Mouse (Mus musculus): ENCODE results near the gene Amn1. TPM values are rescaled to one million over a fixed set of nuclear protein-coding genes. Genes with fewer than 3 reads are reported as not detected.
"Not testable (repeated sequence)": the region's sequence is repeated elsewhere in the genome, so short reads cannot be mapped to it uniquely, and the experiment has no call there.

Gene Amn1
- 23.3 and 25.5 TPM in 2 replicates for polyA plus RNA-seq (2015; fragmentation: Nextera tagmentation; extraction: Ambion mirVana)

DNA sequence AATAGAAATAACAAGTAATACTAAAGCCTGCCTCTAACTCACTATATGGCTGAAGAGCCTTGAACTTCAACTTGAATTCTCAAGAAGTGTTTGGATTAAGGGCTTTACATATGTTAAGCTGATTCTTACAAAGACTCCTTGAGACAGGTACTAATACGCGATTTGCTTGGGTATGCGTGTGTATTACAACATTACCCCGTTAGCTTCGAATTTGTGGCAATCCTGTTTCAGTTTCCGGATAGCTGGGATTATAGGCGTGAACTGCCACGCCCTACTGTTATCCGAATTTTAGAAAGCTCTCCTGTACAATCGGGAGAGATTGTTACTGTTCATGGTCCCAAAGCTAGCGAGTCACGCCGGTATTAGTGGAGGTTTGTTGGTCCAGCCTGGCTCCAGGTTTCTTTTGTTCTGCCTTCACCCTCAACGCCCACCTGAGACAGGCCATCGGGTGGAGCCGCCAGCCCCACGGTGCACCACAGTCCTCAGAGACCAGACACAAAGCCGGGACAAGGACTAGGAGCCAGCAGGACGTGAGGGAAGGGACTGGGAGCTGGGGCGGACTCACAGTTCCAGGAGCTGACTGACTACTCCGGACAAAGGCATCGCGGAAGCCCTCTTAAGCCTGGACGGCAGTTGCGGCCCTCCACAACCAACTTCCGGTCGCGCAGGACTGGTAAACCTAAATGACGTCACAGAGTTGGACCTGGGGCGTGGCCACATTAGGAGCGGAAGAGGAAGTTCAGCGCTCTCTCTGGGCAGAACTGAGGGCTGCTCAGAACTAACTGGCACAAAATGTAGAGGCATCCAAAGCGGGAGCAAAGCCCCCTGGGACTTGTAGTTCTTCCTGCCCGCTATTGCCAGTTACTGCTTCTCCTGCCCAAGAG lies at the start of gene Amn1:
TSS of gene Amn1 (minus strand) at position 672 of the 884 bp plus-strand sequence.
- peak within 1 kb of the TSS; percentile 72 for H3K4me2 ChIP-seq (replicated peaks)
- H3K9me3 ChIP-seq: no peaks in the 10 kb centered on the region
- peak within 1 kb of the TSS; percentile 85 for H3K4me3 ChIP-seq (replicated peaks)
- WGBS: under 1% methylated on average over 34 of the region's 34 CpGs
- 0 out of 2 replicates have a peak, but pooled peaks cover 5% of the 10 kb centered on the region for H3K4me1 ChIP-seq (replicated peaks)
- no peaks in the 10 kb centered on the region for H3K27me3 ChIP-seq (replicated peaks)
- H3K9ac ChIP-seq: peak within 1 kb of the TSS; percentile 88
- H3K27ac ChIP-seq: peak within 1 kb of the TSS; percentile 94
- peaks cover 3% of the 10 kb centered on the region; the same call in 1 of the 2 replicates for H3K36me3 ChIP-seq
- ATAC-seq: peak; percentile 100

DNA sequence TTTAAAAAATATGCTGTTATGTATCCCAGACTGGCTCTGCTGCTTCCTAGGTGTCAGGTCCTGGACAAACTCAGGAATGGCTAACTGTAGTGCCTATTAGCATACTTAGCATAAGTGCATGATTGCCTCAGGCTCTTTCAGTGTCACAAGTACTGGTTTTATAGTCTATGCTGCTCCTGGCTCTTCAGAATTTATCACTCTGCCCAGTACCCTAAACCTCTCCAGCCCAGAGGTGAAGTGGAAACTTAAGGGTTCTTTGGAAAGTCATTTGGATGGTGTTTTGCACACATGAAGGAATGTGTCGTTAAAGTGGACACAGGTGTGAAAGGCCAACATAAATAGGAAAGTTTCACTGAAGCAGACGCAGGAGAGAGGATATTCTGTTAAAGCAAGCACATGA lies 48.3 kb upstream of the Amn1 start:
- Histone ChIP-seq H3K4me1 (replicated peaks) (no peaks in the 10 kb centered on the region), H3K9ac (no peak overlapping the region), H3K9me3 (no peaks in the 10 kb centered on the region), H3K27me3 (replicated peaks) (no peaks in the 10 kb centered on the region), H3K4me2 (replicated peaks) (no peak overlapping the region), H3K36me3 (no peaks in the 10 kb centered on the region), H3K27ac (no peak overlapping the region), H3K4me3 (replicated peaks) (no peak overlapping the region)
- 74% methylated on average over 2 of the region's 2 CpGs for WGBS
- no peak for ATAC-seq

DNA sequence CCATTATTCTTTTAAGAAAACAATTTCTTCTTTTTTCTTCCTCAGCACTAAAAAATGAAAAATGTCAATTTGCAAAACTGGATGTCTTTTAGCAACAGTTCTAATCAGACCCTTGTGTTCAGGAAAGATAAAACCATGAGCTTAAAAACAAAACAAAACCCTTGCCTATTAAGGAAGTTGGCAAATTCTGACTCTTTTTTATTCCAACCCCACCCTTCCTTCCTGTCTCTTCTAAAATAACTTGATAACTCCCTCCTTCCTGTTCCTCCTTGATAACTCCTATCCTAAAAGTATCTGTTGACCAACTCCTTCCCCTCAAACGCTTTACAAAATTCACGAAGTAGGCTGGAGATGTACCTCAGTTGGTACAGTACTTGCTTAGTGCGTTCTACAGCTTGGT lies 45.4 kb upstream of the Amn1 start:
- no peak overlapping the region for H3K4me2 ChIP-seq (replicated peaks)
- no peak overlapping the region for H3K27ac ChIP-seq

DNA sequence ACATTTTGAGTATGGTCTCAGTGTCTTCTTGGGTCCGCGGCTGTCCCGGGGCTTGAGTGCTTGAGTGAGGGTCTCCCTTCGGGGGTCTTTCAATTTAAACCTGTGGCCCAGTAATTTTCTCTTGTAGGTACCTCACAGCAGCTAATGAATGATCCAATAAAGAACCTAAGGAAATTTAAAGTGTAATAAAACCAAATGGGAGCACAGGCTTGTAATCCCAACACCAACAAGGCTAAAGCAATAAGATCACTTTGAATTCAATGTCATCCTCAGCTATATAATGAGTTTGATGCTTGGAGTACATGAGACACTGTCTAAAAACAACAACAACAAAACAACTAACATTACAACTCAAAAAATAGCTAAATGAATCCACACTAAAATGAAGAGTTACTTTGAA lies 36.2 kb upstream of the Amn1 start:
- Histone ChIP-seq H3K27ac (no peak overlapping the region), H3K4me2 (replicated peaks) (no peak overlapping the region), H3K4me1 (replicated peaks) (no peaks in the 10 kb centered on the region), H3K9me3 (no peaks in the 10 kb centered on the region), H3K27me3 (replicated peaks) (no peaks in the 10 kb centered on the region), H3K9ac (no peak overlapping the region), H3K36me3 (no peaks in the 10 kb centered on the region), H3K4me3 (replicated peaks) (no peak overlapping the region)
- 90% methylated on average over 4 of the region's 4 CpGs for WGBS
- no peak for ATAC-seq

More for the DNA sequence above, 45.4 kb upstream of the Amn1 start:
- Histone ChIP-seq H3K4me1 (replicated peaks) (no peaks in the 10 kb centered on the region), H3K9ac (no peak overlapping the region), H3K9me3 (no peaks in the 10 kb centered on the region), H3K36me3 (no peaks in the 10 kb centered on the region), H3K4me3 (replicated peaks) (no peak overlapping the region), H3K27me3 (replicated peaks) (no peaks in the 10 kb centered on the region)
- ATAC-seq: no peak
- 84% methylated on average over 3 of the region's 3 CpGs for WGBS

DNA sequence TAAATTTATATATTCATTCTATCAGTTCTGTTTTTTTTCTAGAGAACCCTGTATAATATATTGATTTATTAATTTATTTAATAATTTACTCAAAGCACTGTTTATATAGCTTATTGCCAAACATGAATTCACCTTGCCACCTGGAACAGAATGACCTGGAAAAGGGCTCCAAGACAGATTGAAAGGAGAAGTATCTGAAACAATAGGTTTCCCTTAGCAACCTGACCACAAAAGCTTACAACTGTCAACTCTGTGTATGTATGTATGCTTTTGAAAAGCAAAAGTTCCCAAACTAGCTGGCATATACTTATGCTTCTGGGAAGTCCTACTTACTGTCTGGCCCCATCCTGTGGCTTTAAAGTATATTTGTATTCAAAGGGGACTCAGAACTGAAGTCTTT lies 32.8 kb upstream of the Amn1 start:
- Histone ChIP-seq H3K36me3 (no peaks in the 10 kb centered on the region), H3K9ac (no peak overlapping the region), H3K4me2 (replicated peaks) (no peak overlapping the region), H3K4me1 (replicated peaks) (no peaks in the 10 kb centered on the region), H3K9me3 (no peaks in the 10 kb centered on the region), H3K27ac (no peak overlapping the region), H3K27me3 (replicated peaks) (no peaks in the 10 kb centered on the region), H3K4me3 (replicated peaks) (no peak overlapping the region)
- no peak for ATAC-seq

DNA sequence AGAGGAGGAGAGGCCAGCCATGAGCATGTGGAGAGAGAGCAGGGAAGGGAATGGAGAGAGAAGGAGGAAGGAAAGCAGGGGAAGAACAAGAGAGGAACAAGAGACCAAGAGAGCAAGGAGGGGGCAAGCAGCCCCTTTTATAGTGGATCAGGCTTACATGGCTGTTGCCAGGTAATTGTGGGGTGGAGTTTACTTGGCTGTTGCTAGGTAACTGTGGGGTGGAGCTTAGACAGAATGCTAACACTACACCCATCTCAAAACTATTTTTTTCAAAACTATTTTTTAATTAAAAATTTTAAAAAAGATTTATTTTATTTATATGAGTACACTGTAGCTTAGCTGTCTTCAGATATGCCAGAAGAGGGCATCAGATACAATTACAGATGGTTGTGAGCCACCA lies 10.1 kb upstream of the Amn1 start:
- 0 out of 2 replicates have a peak, but pooled peaks cover 2% of the 10 kb centered on the region for H3K4me1 ChIP-seq (replicated peaks)
- no peak overlapping the region for H3K9ac ChIP-seq
- no peak overlapping the region for H3K4me3 ChIP-seq (replicated peaks)
- no peak overlapping the region for H3K4me2 ChIP-seq (replicated peaks)
- H3K27ac ChIP-seq: no peak overlapping the region
- no peaks in the 10 kb centered on the region for H3K36me3 ChIP-seq
- no peaks in the 10 kb centered on the region for H3K27me3 ChIP-seq (replicated peaks)
- ATAC-seq: no peak
- no peaks in the 10 kb centered on the region for H3K9me3 ChIP-seq

DNA sequence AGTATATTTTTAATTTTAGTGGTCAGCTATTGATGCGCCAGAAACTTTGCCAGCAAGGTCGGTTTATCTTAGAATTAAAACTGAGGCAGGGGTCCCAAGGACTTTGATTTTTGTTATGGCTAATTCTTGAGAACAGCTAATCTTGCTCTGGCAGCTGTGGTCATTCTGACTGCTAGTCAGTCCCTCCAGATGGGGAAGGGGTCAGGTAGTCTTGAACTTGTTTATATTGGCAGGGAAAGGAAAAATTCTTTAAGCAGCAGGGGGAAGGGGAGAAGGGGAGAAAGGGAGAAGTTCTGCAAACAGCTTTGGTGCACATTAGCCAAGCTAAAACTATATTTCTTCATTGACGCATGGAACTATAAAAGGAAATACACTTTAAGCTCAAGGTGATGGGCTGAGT lies 8.6 kb upstream of the Amn1 start:
- no peak overlapping the region for H3K4me3 ChIP-seq (replicated peaks)
- 50% methylated on average over 3 of the region's 3 CpGs for WGBS
- H3K9ac ChIP-seq: no peak overlapping the region
- H3K36me3 ChIP-seq: no peaks in the 10 kb centered on the region
- H3K4me2 ChIP-seq (replicated peaks): no peak overlapping the region
- no peaks in the 10 kb centered on the region for H3K9me3 ChIP-seq
- H3K27ac ChIP-seq: no peak overlapping the region
- H3K4me1 ChIP-seq (replicated peaks): 0 out of 2 replicates have a peak, but pooled peaks cover 2% of the 10 kb centered on the region
- H3K27me3 ChIP-seq (replicated peaks): no peaks in the 10 kb centered on the region
- ATAC-seq: no peak

DNA sequence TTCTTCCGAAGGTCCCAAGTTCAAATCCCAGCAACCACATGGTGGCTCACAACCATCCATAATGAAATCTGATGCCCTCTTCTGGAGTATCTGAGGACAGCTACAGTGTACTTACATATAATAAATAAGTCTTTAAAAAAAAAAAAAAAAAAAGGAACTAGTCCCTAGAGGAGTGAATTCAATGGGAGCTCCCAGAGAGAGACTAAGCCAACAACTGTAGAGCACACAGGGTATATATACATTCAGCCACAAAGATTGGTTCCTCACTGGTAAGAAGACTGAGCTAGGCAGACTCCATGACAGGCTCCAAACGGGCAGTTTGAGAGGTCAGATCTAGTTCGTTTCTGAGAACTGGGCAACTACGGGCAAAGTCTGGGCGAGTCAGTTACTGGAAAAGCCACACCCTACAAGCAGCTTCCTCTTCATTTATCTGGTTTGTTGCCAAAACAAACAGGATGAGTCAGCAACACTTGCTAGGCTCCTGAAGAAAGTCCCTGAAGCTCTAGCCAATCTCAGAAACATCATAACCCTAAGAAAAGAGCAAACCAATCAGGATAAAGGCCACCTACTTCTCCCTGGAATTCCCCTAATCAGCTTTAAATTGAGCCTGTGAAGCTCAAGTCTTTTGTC lies 4.9 kb upstream of the Amn1 start:
- H3K9ac ChIP-seq: no peak overlapping the region
- H3K4me3 ChIP-seq (replicated peaks): no peak overlapping the region
- 65% methylated on average over 5 of the region's 5 CpGs for WGBS
- H3K36me3 ChIP-seq: no peaks in the 10 kb centered on the region
- H3K9me3 ChIP-seq: no peaks in the 10 kb centered on the region
- H3K27me3 ChIP-seq (replicated peaks): no peaks in the 10 kb centered on the region
- peak; percentile 24 for ATAC-seq
- H3K4me1 ChIP-seq (replicated peaks): 0 out of 2 replicates have a peak, but pooled peaks cover 2% of the 10 kb centered on the region
- no peak overlapping the region for H3K4me2 ChIP-seq (replicated peaks)
- H3K27ac ChIP-seq: no peak overlapping the region

DNA sequence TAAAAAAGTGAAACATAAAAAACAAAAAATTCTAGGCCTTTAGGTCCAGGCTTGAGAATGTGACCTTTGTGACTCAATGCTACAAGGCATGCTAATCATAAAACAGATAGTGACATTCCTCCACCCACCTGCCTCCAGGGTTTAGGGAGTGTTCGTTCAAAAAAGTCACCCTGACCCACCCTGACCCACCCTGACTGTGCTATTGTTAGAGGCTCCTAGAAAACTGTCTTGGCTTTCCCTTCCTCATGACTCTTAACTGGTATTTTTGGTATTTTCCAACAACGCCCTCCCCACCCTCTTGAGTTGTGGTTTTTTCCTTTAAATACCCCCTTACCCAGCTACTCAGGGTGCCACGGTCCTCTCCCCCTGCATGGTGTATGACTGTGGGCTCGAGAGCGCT lies 3.4 kb upstream of the Amn1 start:
- H3K4me2 ChIP-seq (replicated peaks); H3K9ac ChIP-seq; H3K9me3 ChIP-seq; H3K27ac ChIP-seq; ATAC-seq; H3K4me3 ChIP-seq (replicated peaks); H3K27me3 ChIP-seq (replicated peaks); H3K4me1 ChIP-seq (replicated peaks); H3K36me3 ChIP-seq: not testable (repeated sequence)
- WGBS: 80% methylated on average over 5 of the region's 5 CpGs

DNA sequence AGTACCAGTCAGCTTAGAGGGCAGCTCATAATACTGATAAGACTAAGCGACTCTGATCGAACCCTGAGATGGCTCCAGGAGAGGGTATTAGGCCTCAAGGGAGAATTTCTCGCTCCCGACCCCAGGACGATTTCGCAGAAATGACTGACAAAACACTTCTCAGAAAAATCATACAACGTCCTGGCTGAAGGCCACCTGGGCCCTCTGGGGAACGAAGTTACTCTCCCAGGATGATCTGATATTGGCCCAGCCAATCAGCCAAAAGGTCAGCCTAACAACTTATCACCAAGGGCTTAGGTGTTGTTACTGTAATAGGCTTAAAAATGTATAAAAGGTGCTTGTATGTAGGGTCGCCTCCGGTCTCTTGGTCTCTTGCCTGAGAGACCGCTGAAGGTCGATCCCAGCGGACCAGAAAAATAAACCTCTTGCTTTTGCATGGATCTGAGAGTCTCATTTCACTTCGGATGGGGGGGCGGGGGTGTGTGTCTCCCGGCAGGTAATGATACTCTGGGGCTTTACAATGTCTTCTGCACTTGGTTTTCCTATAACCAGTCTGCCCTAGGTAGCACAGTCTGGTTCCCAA lies 919 bp upstream of the Amn1 start:
- no peak for ATAC-seq
- Histone ChIP-seq H3K9ac (no peak overlapping the region), H3K27me3 (replicated peaks) (no peaks in the 10 kb centered on the region), H3K4me3 (replicated peaks) (0 out of 2 replicates have a peak overlapping the region, but pooled peaks have one; percentile 85), H3K4me2 (replicated peaks) (no peak overlapping the region), H3K9me3 (no peaks in the 10 kb centered on the region), H3K27ac (no peak overlapping the region), H3K36me3 (no peaks in the 10 kb centered on the region), H3K4me1 (replicated peaks) (0 out of 2 replicates have a peak, but pooled peaks cover 5% of the 10 kb centered on the region)
- 93% methylated on average over 16 of the region's 16 CpGs for WGBS

DNA sequence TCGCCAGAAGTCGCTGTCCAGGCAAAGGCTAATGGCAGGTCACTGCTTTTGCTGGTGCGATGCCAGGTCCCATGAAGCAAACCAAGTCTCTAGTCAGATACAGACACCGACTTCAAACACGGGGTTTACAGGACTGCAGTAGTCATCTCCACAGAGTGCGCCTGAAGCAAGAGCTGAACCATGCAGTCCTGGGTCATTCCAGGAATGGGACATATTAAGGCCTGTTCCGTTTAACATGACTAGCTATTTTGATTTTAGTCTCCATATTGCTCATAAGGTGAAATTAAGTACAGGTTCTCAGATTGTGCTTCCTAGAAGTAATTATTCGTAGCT lies 379 bp upstream of the Amn1 start:
- Histone ChIP-seq H3K4me2 (replicated peaks) (peak overlapping the region; percentile 72), H3K4me3 (replicated peaks) (peak overlapping the region; percentile 85), H3K9me3 (no peaks in the 10 kb centered on the region), H3K27me3 (replicated peaks) (no peaks in the 10 kb centered on the region), H3K4me1 (replicated peaks) (0 out of 2 replicates have a peak, but pooled peaks cover 5% of the 10 kb centered on the region), H3K27ac (peak overlapping the region; percentile 94; the same call in 1 of the 2 replicates), H3K36me3 (peaks cover 1% of the 10 kb centered on the region; the same call in 1 of the 2 replicates), H3K9ac (peak overlapping the region; percentile 88; the same call in 1 of the 2 replicates)
- 33% methylated on average over 8 of the region's 8 CpGs for WGBS
- ATAC-seq: peak; percentile 71

DNA sequence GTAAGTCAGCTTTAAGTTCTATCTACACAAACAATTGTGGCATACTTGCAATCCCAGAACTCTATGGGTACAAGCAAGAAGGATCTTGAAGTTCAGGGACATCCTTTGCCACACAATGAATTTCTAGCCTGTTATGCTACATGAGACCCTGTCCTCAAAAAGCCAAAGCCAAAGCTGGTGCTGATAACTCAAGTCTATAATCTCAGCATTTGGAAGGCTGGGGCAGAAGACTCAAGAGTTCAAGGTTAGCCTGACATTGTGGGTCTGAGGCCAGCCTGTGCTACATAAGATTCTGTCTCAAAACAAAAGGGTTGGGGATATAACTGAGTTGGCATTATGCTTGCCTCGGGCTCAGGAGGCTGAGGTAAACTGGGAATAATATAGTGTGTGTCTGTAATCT lies 1.1 kb downstream of the Amn1 start:
- ATAC-seq: no peak
- Histone ChIP-seq H3K4me3 (replicated peaks) (peak overlapping the region; percentile 85), H3K9ac (no peak overlapping the region), H3K27ac (no peak overlapping the region), H3K27me3 (replicated peaks) (no peaks in the 10 kb centered on the region), H3K9me3 (no peaks in the 10 kb centered on the region), H3K36me3 (peaks cover 7% of the 10 kb centered on the region; the same call in 1 of the 2 replicates), H3K4me1 (replicated peaks) (0 out of 2 replicates have a peak, but pooled peaks cover 5% of the 10 kb centered on the region), H3K4me2 (replicated peaks) (peak overlapping the region; percentile 72)
- WGBS: 60% methylated on average over 1 of the region's 1 CpGs
